ENCODE assay signal across 13 mouse cellular contexts in the genomic region with DNA sequence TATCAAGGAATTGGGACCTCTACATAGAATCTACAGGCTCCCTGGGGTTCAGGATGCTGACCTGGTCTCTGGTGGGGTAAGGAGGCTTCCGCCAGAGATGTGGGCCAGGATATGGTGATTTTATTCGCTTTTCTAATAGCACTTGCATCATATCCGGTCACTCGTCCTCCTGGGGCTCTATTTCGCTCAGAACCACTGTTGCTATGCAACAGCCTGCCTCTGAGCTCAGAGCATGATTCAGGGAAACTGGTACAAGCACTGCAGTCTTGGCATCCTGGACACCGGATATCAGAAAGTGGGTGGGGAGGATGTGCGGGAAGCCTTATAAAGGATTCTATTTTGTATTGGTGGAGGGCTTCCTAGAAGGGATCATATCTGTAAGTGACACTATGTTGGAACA.
DNase-seq lines count a peak whose midpoint lies in the region; ATAC-seq lines count a peak whose summit lies in the region.
"Had no signal": no experiment of that assay in that cellular context is flagged by ENCODE, and none has a peak within 500 bp of the region (broad histone marks: within the 10 kb centered on the region; RNA-seq: fewer than 3 reads in every experiment).

No protein-coding gene starts in this region.

- 61% methylated on average over 7 of the region's 7 CpGs for WGBS in hindbrain, embryonic 14.5 days
- WGBS in hindbrain, embryonic 13.5 days, result 75% methylated on average over 7 of the region's 7 CpGs
- 91% methylated on average over 7 of the region's 7 CpGs for WGBS in limb, embryonic 10.5 days

- peak overlapping the region; percentile 14; the same call in 1 of the 2 replicates for H3K27ac ChIP-seq in hindbrain, embryonic 14.5 days
- no peak overlapping the region for H3K27ac ChIP-seq in hindbrain, embryonic 13.5 days
- H3K27ac ChIP-seq in limb, embryonic 10.5 days, result no peak overlapping the region
- H3K27ac ChIP-seq: embryonic facial prominence, embryonic 10.5 days had no signal

- H3K27me3 ChIP-seq in hindbrain, embryonic 14.5 days (ENCODE audit: control insufficient read depth, insufficient read depth, low read length), result no peaks in the 10 kb centered on the region; the same call in 1 of the 2 replicates
- H3K27me3 ChIP-seq in hindbrain, embryonic 13.5 days, result no peaks in the 10 kb centered on the region
- peaks cover 31% of the 10 kb centered on the region for H3K27me3 ChIP-seq in limb, embryonic 10.5 days (ENCODE audit: low read depth, poor library complexity, severe bottlenecking)

- no peak for ATAC-seq in hindbrain, embryonic 14.5 days (ENCODE audit: low FRiP score)
- ATAC-seq in hindbrain, embryonic 13.5 days (ENCODE audit: low FRiP score), result no peak; the same call in 1 of the 2 replicates

- H3K4me3 ChIP-seq in hindbrain, embryonic 14.5 days (replicated peaks; ENCODE audit: low read length), result no peak overlapping the region
- no peak overlapping the region for H3K4me3 ChIP-seq in hindbrain, embryonic 13.5 days
- no peak overlapping the region for H3K4me3 ChIP-seq in limb, embryonic 10.5 days
- H3K4me3 ChIP-seq: embryonic facial prominence, embryonic 10.5 days had no signal

- no peaks in the 10 kb centered on the region for H3K36me3 ChIP-seq in hindbrain, embryonic 14.5 days (replicated peaks; ENCODE audit: control insufficient read depth, insufficient read depth)
- no peaks in the 10 kb centered on the region for H3K36me3 ChIP-seq in hindbrain, embryonic 13.5 days
- no peaks in the 10 kb centered on the region for H3K36me3 ChIP-seq in limb, embryonic 10.5 days
- H3K36me3 ChIP-seq: embryonic facial prominence, embryonic 10.5 days had no signal

- H3K9me3 ChIP-seq in hindbrain, embryonic 14.5 days (ENCODE audit: control insufficient read depth, low read length), result no peaks in the 10 kb centered on the region
- H3K9me3 ChIP-seq in hindbrain, embryonic 13.5 days, result no peaks in the 10 kb centered on the region
- H3K9me3 ChIP-seq in limb, embryonic 10.5 days (replicated peaks), result no peaks in the 10 kb centered on the region
- H3K9me3 ChIP-seq: embryonic facial prominence, embryonic 10.5 days had no signal

- H3K4me2 ChIP-seq in hindbrain, embryonic 14.5 days (replicated peaks), result no peak overlapping the region
- no peak overlapping the region for H3K4me2 ChIP-seq in hindbrain, embryonic 13.5 days

- H3K4me1 ChIP-seq in hindbrain, embryonic 14.5 days (replicated peaks; ENCODE audit: control insufficient read depth, insufficient read depth, low read length), result no peaks in the 10 kb centered on the region
- H3K4me1 ChIP-seq in hindbrain, embryonic 13.5 days (replicated peaks), result no peaks in the 10 kb centered on the region
- H3K4me1 ChIP-seq in limb, embryonic 10.5 days, result no peaks in the 10 kb centered on the region
- H3K4me1 ChIP-seq: embryonic facial prominence, embryonic 10.5 days had no signal

- DNase-seq in hindbrain, embryonic 14.5 days (ENCODE audit: low spot score), result peak; percentile 40
- DNase-seq in brain, adult 2 months (ENCODE audit: low read depth, low spot score), result peak; percentile 72
- DNase-seq in left cerebral cortex, adult 9 months (ENCODE audit: low spot score in 2 of 2), result peak; percentile 15 to 40
- peak; percentile 36 to 39 for DNase-seq in right cerebral cortex, adult 2 months (ENCODE audit: low spot score in 2 of 2)
- no peak for DNase-seq in retina, embryonic 14.5 days (ENCODE audit: low spot score)
- DNase-seq in limb, embryonic 10.5 days (ENCODE audit: low spot score), result no peak
- no peak for DNase-seq in kidney, postnatal 4 days
- DNase-seq: cerebellum, adult 9-10 months; heart, postnatal 10 days; spleen, adult 18-20 months; thymus, adult 18-20 months had no signal

- H3K9ac ChIP-seq in hindbrain, embryonic 14.5 days, result no peak overlapping the region
- no peak overlapping the region for H3K9ac ChIP-seq in hindbrain, embryonic 13.5 days

Comparison
In these comparisons a context has a peak if more than half of its experiments do, and no peak if none do; other contexts are left out.
1. DNase-seq: peak in hindbrain, embryonic 14.5 days (single experiment), brain, adult 2 months (single experiment), left cerebral cortex, adult 9 months (2 of 2) and right cerebral cortex, adult 2 months (2 of 2); none in retina, embryonic 14.5 days (single experiment), limb, embryonic 10.5 days (single experiment) and kidney, postnatal 4 days (0 of 2).